Mouse (Mus musculus): Measurements from ENCODE around the gene Scin.

The Scin gene

GRCm38 (mm10) chr12:40133573-40134271, at the start of gene Scin:
Scin (minus strand) TSS chr12:40134228.
- 1% methylated on average over 39 of the region's 39 CpGs for WGBS

- 56% methylated on average over 6 of the region's 6 CpGs for WGBS
These were observed 43.1 kb upstream of the Scin start for GRCm38 (mm10) chr12:40177089-40177488.

- 72% methylated on average over 2 of the region's 2 CpGs for WGBS
These were observed 42.1 kb upstream of the Scin start for GRCm38 (mm10) chr12:40176158-40176557.

GRCm38 (mm10) chr12:40175171-40175570, 41.1 kb upstream of the Scin start:
- WGBS: 32% methylated on average over 1 of the region's 1 CpGs

- 94% methylated on average over 2 of the region's 2 CpGs for WGBS
These were observed 37.6 kb upstream of the Scin start for GRCm38 (mm10) chr12:40171637-40172036.

- WGBS: 100% methylated on average over 1 of the region's 1 CpGs
These were observed 35.6 kb upstream of the Scin start for GRCm38 (mm10) chr12:40169675-40170074.

GRCm38 (mm10) chr12:40164621-40165020, 30.6 kb upstream of the Scin start:
- WGBS: 1% methylated on average over 2 of the region's 2 CpGs

- 87% methylated on average over 2 of the region's 2 CpGs for WGBS
These were observed 26.7 kb upstream of the Scin start for GRCm38 (mm10) chr12:40160777-40161176.

GRCm38 (mm10) chr12:40154188-40154587, 20.2 kb upstream of the Scin start:
- 96% methylated on average over 6 of the region's 6 CpGs for WGBS

GRCm38 (mm10) chr12:40152353-40153069, 18.5 kb upstream of the Scin start:
- 73% methylated on average over 8 of the region's 8 CpGs for WGBS

- WGBS: 76% methylated on average over 4 of the region's 4 CpGs
These were observed 13.3 kb upstream of the Scin start for GRCm38 (mm10) chr12:40147319-40147718.

GRCm38 (mm10) chr12:40146510-40146909, 12.5 kb upstream of the Scin start:
- 75% methylated on average over 5 of the region's 5 CpGs for WGBS

- 71% methylated on average over 5 of the region's 5 CpGs for WGBS
These were observed 6.7 kb upstream of the Scin start for GRCm38 (mm10) chr12:40140706-40141105.

GRCm38 (mm10) chr12:40139484-40140245, 5.6 kb upstream of the Scin start:
- 93% methylated on average over 8 of the region's 8 CpGs for WGBS

GRCm38 (mm10) chr12:40134529-40134928, 501 bp upstream of the Scin start:
- WGBS: 53% methylated on average over 11 of the region's 11 CpGs

- 12% methylated on average over 10 of the region's 10 CpGs for WGBS
These were observed 845 bp downstream of the Scin start for GRCm38 (mm10) chr12:40133194-40133572.

- WGBS: 83% methylated on average over 2 of the region's 2 CpGs
These were observed 15.2 kb downstream of the Scin start for GRCm38 (mm10) chr12:40118872-40119271.

GRCm38 (mm10) chr12:40117045-40117444, 17.0 kb downstream of the Scin start:
- WGBS: 97% methylated on average over 6 of the region's 6 CpGs

GRCm38 (mm10) chr12:40116214-40116613, 17.8 kb downstream of the Scin start:
- WGBS: 86% methylated on average over 5 of the region's 5 CpGs

- WGBS: 93% methylated on average over 4 of the region's 4 CpGs
These were observed 19.1 kb downstream of the Scin start for GRCm38 (mm10) chr12:40114883-40115282.

GRCm38 (mm10) chr12:40114020-40114419, 20.0 kb downstream of the Scin start:
- 93% methylated on average over 3 of the region's 3 CpGs for WGBS

GRCm38 (mm10) chr12:40113605-40114004, 20.4 kb downstream of the Scin start:
- WGBS: 95% methylated on average over 2 of the region's 2 CpGs

- WGBS: 90% methylated on average over 1 of the region's 1 CpGs
These were observed 24.8 kb downstream of the Scin start for GRCm38 (mm10) chr12:40109227-40109626.
